In the genomic region with DNA sequence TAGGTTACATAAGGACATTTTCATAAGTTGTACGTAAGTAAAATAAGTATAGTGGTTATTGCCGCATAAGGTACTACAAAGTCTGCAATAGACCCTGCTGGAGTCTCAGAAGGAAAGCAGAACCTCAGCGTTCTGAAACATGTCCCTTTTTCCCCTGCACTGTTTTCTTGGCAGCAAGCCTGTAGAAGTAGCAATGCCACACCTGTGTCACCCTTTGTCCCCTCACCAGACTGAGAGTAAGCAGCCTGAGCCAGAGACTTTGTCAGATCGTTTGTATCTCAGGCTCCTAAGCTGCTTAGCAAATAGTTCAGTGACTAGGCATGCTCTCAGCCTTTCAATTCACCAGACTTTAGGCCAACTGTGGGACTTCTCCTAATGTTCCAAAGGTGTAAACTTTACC, we compare ENCODE assay signal across 26 mouse cellular contexts. TPM values are rescaled to one million over a fixed set of nuclear protein-coding genes. Genes with fewer than 3 reads are reported as not detected.
DNase-seq lines count a peak whose midpoint lies in the region; ATAC-seq lines count a peak whose summit lies in the region.
"Had no signal": no experiment of that assay in that cellular context is flagged by ENCODE, and none has a peak within 500 bp of the region (broad histone marks: within the 10 kb centered on the region; RNA-seq: fewer than 3 reads in every experiment).

No protein-coding gene starts in this region.

- ATAC-seq in embryonic facial prominence, embryonic 14.5 days (ENCODE audit: low read depth) = peak; percentile 61; the same call in 1 of the 2 replicates
- ATAC-seq in kidney, embryonic 16.5 days (ENCODE audit: low FRiP score, low TSS enrichment) = no peak
- ATAC-seq in intestine, embryonic 15.5 days = peak; percentile 67
- ATAC-seq in stomach, embryonic 14.5 days (ENCODE audit: insufficient number of reproducible peaks, insufficient read depth, low FRiP score, low read depth) = peak; percentile 84
- ATAC-seq: forebrain, embryonic 16.5 days; hindbrain, embryonic 16.5 days had no signal

- no peak overlapping the region for H3K27ac ChIP-seq in embryonic facial prominence, embryonic 14.5 days (replicated peaks; ENCODE audit: low read depth, low read length)
- H3K27ac ChIP-seq in embryonic facial prominence, embryonic 10.5 days (replicated peaks) = no peak overlapping the region
- H3K27ac ChIP-seq in kidney, embryonic 16.5 days (ENCODE audit: low read length) = no peak overlapping the region
- 0 out of 2 replicates have a peak overlapping the region, but pooled peaks have one; percentile 40 for H3K27ac ChIP-seq in intestine, embryonic 15.5 days
- H3K27ac ChIP-seq in stomach, embryonic 14.5 days (ENCODE audit: low read length) = no peak overlapping the region
- H3K27ac ChIP-seq: limb, embryonic 13.5 days; midbrain, embryonic 12.5 days; neural tube, embryonic 15.5 days had no signal

- H3K9ac ChIP-seq in embryonic facial prominence, embryonic 14.5 days (ENCODE audit: low read depth, low read length) = no peak overlapping the region
- no peak overlapping the region for H3K9ac ChIP-seq in kidney, embryonic 16.5 days (replicated peaks; ENCODE audit: low read length)
- H3K9ac ChIP-seq in intestine, embryonic 15.5 days = no peak overlapping the region
- H3K9ac ChIP-seq in stomach, embryonic 14.5 days (replicated peaks; ENCODE audit: low read depth, low read length) = no peak overlapping the region
- H3K9ac ChIP-seq: limb, embryonic 13.5 days; midbrain, embryonic 12.5 days; neural tube, embryonic 15.5 days had no signal

- H3K27me3 ChIP-seq in embryonic facial prominence, embryonic 14.5 days (replicated peaks; ENCODE audit: control insufficient read depth, insufficient read depth, low read length) = no peaks in the 10 kb centered on the region
- no peaks in the 10 kb centered on the region for H3K27me3 ChIP-seq in embryonic facial prominence, embryonic 10.5 days (replicated peaks; ENCODE audit: low read depth, poor library complexity, severe bottlenecking)
- no peaks in the 10 kb centered on the region for H3K27me3 ChIP-seq in kidney, embryonic 16.5 days (ENCODE audit: insufficient read depth, low read length)
- H3K27me3 ChIP-seq in intestine, embryonic 15.5 days (replicated peaks) = no peaks in the 10 kb centered on the region
- H3K27me3 ChIP-seq in stomach, embryonic 14.5 days (ENCODE audit: control insufficient read depth, insufficient read depth, low read length) = no peaks in the 10 kb centered on the region
- H3K27me3 ChIP-seq: midbrain, embryonic 12.5 days; neural tube, embryonic 15.5 days had no signal

- H3K4me1 ChIP-seq in embryonic facial prominence, embryonic 14.5 days (ENCODE audit: control insufficient read depth, insufficient read depth, low read length) = peaks cover 7% of the 10 kb centered on the region
- H3K4me1 ChIP-seq in embryonic facial prominence, embryonic 10.5 days = peaks cover 8% of the 10 kb centered on the region
- H3K4me1 ChIP-seq in kidney, embryonic 16.5 days (ENCODE audit: insufficient read depth, low read length) = 0 out of 2 replicates have a peak, but pooled peaks cover 5% of the 10 kb centered on the region
- H3K4me1 ChIP-seq in intestine, embryonic 15.5 days (replicated peaks) = no peaks in the 10 kb centered on the region
- no peaks in the 10 kb centered on the region for H3K4me1 ChIP-seq in stomach, embryonic 14.5 days (ENCODE audit: control insufficient read depth, insufficient read depth, low read length)
- H3K4me1 ChIP-seq: midbrain, embryonic 12.5 days had no signal

- H3K4me2 ChIP-seq in embryonic facial prominence, embryonic 14.5 days (ENCODE audit: low read depth, low read length) = no peak overlapping the region
- no peak overlapping the region for H3K4me2 ChIP-seq in kidney, embryonic 16.5 days (replicated peaks; ENCODE audit: low read depth, low read length)
- no peak overlapping the region for H3K4me2 ChIP-seq in intestine, embryonic 15.5 days (replicated peaks)
- 0 out of 2 replicates have a peak overlapping the region, but pooled peaks have one; percentile 10 for H3K4me2 ChIP-seq in stomach, embryonic 14.5 days (replicated peaks; ENCODE audit: low read depth, low read length)
- H3K4me2 ChIP-seq: limb, embryonic 13.5 days; midbrain, embryonic 12.5 days; neural tube, embryonic 15.5 days had no signal

- WGBS in embryonic facial prominence, embryonic 14.5 days = 63% methylated on average over 4 of the region's 4 CpGs
- 72% methylated on average over 4 of the region's 4 CpGs for WGBS in embryonic facial prominence, embryonic 10.5 days
- WGBS in kidney, embryonic 16.5 days = 67% methylated on average over 4 of the region's 4 CpGs
- 57% methylated on average over 4 of the region's 4 CpGs for WGBS in intestine, embryonic 15.5 days
- 61% methylated on average over 4 of the region's 4 CpGs for WGBS in stomach, embryonic 14.5 days

- no peak overlapping the region for H3K4me3 ChIP-seq in embryonic facial prominence, embryonic 14.5 days (ENCODE audit: low read depth, low read length)
- H3K4me3 ChIP-seq in embryonic facial prominence, embryonic 10.5 days = no peak overlapping the region
- H3K4me3 ChIP-seq in kidney, embryonic 16.5 days (ENCODE audit: low read length) = no peak overlapping the region
- H3K4me3 ChIP-seq in intestine, embryonic 15.5 days (replicated peaks) = no peak overlapping the region
- no peak overlapping the region for H3K4me3 ChIP-seq in stomach, embryonic 14.5 days (ENCODE audit: low read depth, low read length)
- H3K4me3 ChIP-seq: limb, embryonic 13.5 days; midbrain, embryonic 12.5 days; myocyte; neural tube, embryonic 15.5 days had no signal

- H3K9me3 ChIP-seq in embryonic facial prominence, embryonic 14.5 days (ENCODE audit: control insufficient read depth, low read length) = no peaks in the 10 kb centered on the region
- no peaks in the 10 kb centered on the region for H3K9me3 ChIP-seq in embryonic facial prominence, embryonic 10.5 days
- H3K9me3 ChIP-seq in kidney, embryonic 16.5 days (ENCODE audit: low read length) = no peaks in the 10 kb centered on the region
- H3K9me3 ChIP-seq in intestine, embryonic 15.5 days = no peaks in the 10 kb centered on the region
- H3K9me3 ChIP-seq in stomach, embryonic 14.5 days (ENCODE audit: control insufficient read depth, low read depth, low read length) = no peaks in the 10 kb centered on the region
- H3K9me3 ChIP-seq: limb, embryonic 13.5 days; midbrain, embryonic 12.5 days; neural tube, embryonic 15.5 days had no signal

- DNase-seq in embryonic facial prominence, embryonic 14.5 days (ENCODE audit: low spot score) = peak; percentile 48
- no peak for DNase-seq in embryonic facial prominence, embryonic 10.5 days (ENCODE audit: low spot score)
- peak; percentile 28 to 29 for DNase-seq in kidney, postnatal 36 days
- DNase-seq in embryo, embryonic 9.5 days (ENCODE audit: extremely low spot score) = no peak
- no peak for DNase-seq in c-Kit-positive CD71-positive TER-119-positive erythroid progenitor cells, embryonic 14.5 days (ENCODE audit: low spot score)
- DNase-seq: adrenal gland, adult 2 months; cerebellum, adult 18-20 months; cerebellum, postnatal 36 days; kidney, postnatal 10 days; lung, postnatal 14 days; right cerebral cortex, adult 18-20 months; thymus, postnatal 4 days had no signal

- no peaks in the 10 kb centered on the region for H3K36me3 ChIP-seq in embryonic facial prominence, embryonic 14.5 days (ENCODE audit: control insufficient read depth, insufficient read depth, low read length)
- H3K36me3 ChIP-seq in embryonic facial prominence, embryonic 10.5 days (replicated peaks) = no peaks in the 10 kb centered on the region
- H3K36me3 ChIP-seq in kidney, embryonic 16.5 days (ENCODE audit: insufficient read depth, low read length) = no peaks in the 10 kb centered on the region
- H3K36me3 ChIP-seq in intestine, embryonic 15.5 days = no peaks in the 10 kb centered on the region
- no peaks in the 10 kb centered on the region for H3K36me3 ChIP-seq in stomach, embryonic 14.5 days (ENCODE audit: control insufficient read depth, insufficient read depth, low read length)
- H3K36me3 ChIP-seq: limb, embryonic 13.5 days; midbrain, embryonic 12.5 days; neural tube, embryonic 15.5 days had no signal

RNA-seq across cellular contexts. Expression of gene Gm21985, which starts 20.9 kb away (rescaled TPM):
- not detected in 2 replicates for polyA plus RNA-seq in embryonic facial prominence, embryonic 14.5 days (2014; fragmentation: Nextera tagmentation; extraction: Ambion mirVana)
- not detected in 2 replicates for polyA plus RNA-seq in embryonic facial prominence, embryonic 10.5 days (2016; fragmentation: Nextera tagmentation; extraction: Ambion mirVana)
- not detected in 2 replicates for polyA plus RNA-seq in kidney, embryonic 16.5 days (2015; fragmentation: Nextera tagmentation; extraction: Ambion mirVana)
- not detected in 2 replicates for polyA plus RNA-seq in intestine, embryonic 15.5 days (2015; fragmentation: Nextera tagmentation; extraction: Ambion mirVana)
- not detected in 2 replicates for polyA plus RNA-seq in stomach, embryonic 14.5 days (2014; fragmentation: Nextera tagmentation; extraction: Ambion mirVana)
- polyA plus RNA-seq: adrenal gland, adult 2 months; embryonic facial prominence, embryonic 11.5 days; forebrain, embryonic 16.5 days; gonadal fat pad, adult 2 months; hindbrain, embryonic 16.5 days; limb, embryonic 13.5 days; liver, embryonic 16.5 days; midbrain, embryonic 12.5 days; myocyte; neural tube, embryonic 15.5 days; spleen, adult 2 months; testis, adult 2 months had no signal

RNA-seq across cellular contexts. Expression of gene Slc12a6, which starts 21.4 kb away (rescaled TPM):
- polyA plus RNA-seq in embryonic facial prominence, embryonic 14.5 days (2014; fragmentation: Nextera tagmentation; extraction: Ambion mirVana) = 15.6 and 16.5 TPM in 2 replicates
- polyA plus RNA-seq in embryonic facial prominence, embryonic 10.5 days (2016; fragmentation: Nextera tagmentation; extraction: Ambion mirVana) = 8.2 and 9.7 TPM in 2 replicates
- polyA plus RNA-seq in kidney, embryonic 16.5 days (2015; fragmentation: Nextera tagmentation; extraction: Ambion mirVana) = 9.4 and 12.3 TPM in 2 replicates
- polyA plus RNA-seq in intestine, embryonic 15.5 days (2015; fragmentation: Nextera tagmentation; extraction: Ambion mirVana) = 13.8 TPM in 2 replicates
- 18.9 and 19.9 TPM in 2 replicates for polyA plus RNA-seq in stomach, embryonic 14.5 days (2014; fragmentation: Nextera tagmentation; extraction: Ambion mirVana)

RNA-seq across cellular contexts. Expression of gene Nop10, which starts 25.3 kb away (rescaled TPM):
- 186 and 203 TPM in 2 replicates for polyA plus RNA-seq in embryonic facial prominence, embryonic 14.5 days (2014; fragmentation: Nextera tagmentation; extraction: Ambion mirVana)
- 220 and 238 TPM in 2 replicates for polyA plus RNA-seq in embryonic facial prominence, embryonic 10.5 days (2016; fragmentation: Nextera tagmentation; extraction: Ambion mirVana)
- polyA plus RNA-seq in kidney, embryonic 16.5 days (2015; fragmentation: Nextera tagmentation; extraction: Ambion mirVana) = 225 and 243 TPM in 2 replicates
- polyA plus RNA-seq in intestine, embryonic 15.5 days (2015; fragmentation: Nextera tagmentation; extraction: Ambion mirVana) = 256 and 271 TPM in 2 replicates
- polyA plus RNA-seq in stomach, embryonic 14.5 days (2014; fragmentation: Nextera tagmentation; extraction: Ambion mirVana) = 197 and 199 TPM in 2 replicates

RNA-seq across cellular contexts. Expression of gene Nutm1, which starts 28.0 kb away (rescaled TPM):
- polyA plus RNA-seq in embryonic facial prominence, embryonic 14.5 days (2014; fragmentation: Nextera tagmentation; extraction: Ambion mirVana) = not detected in 2 replicates
- polyA plus RNA-seq in embryonic facial prominence, embryonic 10.5 days (2016; fragmentation: Nextera tagmentation; extraction: Ambion mirVana) = 0.10 TPM in 1 of 2 replicates, not detected in the other
- 0.04 and 0.05 TPM in 2 replicates for polyA plus RNA-seq in kidney, embryonic 16.5 days (2015; fragmentation: Nextera tagmentation; extraction: Ambion mirVana)
- polyA plus RNA-seq in intestine, embryonic 15.5 days (2015; fragmentation: Nextera tagmentation; extraction: Ambion mirVana) = not detected in 2 replicates
- polyA plus RNA-seq in stomach, embryonic 14.5 days (2014; fragmentation: Nextera tagmentation; extraction: Ambion mirVana) = not detected in 2 replicates
- polyA plus RNA-seq: adrenal gland, adult 2 months; embryonic facial prominence, embryonic 11.5 days; forebrain, embryonic 16.5 days; limb, embryonic 13.5 days; liver, embryonic 16.5 days; midbrain, embryonic 12.5 days; myocyte; neural tube, embryonic 15.5 days; spleen, adult 2 months had no signal

RNA-seq across cellular contexts. Expression of gene Lpcat4, which starts 47.8 kb away (rescaled TPM):
- 17.5 and 19.3 TPM in 2 replicates for polyA plus RNA-seq in embryonic facial prominence, embryonic 14.5 days (2014; fragmentation: Nextera tagmentation; extraction: Ambion mirVana)
- 13.1 and 14.0 TPM in 2 replicates for polyA plus RNA-seq in embryonic facial prominence, embryonic 10.5 days (2016; fragmentation: Nextera tagmentation; extraction: Ambion mirVana)
- 28.0 and 30.0 TPM in 2 replicates for polyA plus RNA-seq in kidney, embryonic 16.5 days (2015; fragmentation: Nextera tagmentation; extraction: Ambion mirVana)
- polyA plus RNA-seq in intestine, embryonic 15.5 days (2015; fragmentation: Nextera tagmentation; extraction: Ambion mirVana) = 22.8 and 23.8 TPM in 2 replicates
- 23.0 and 26.4 TPM in 2 replicates for polyA plus RNA-seq in stomach, embryonic 14.5 days (2014; fragmentation: Nextera tagmentation; extraction: Ambion mirVana)

Comparison
In these comparisons a context has a peak if more than half of its experiments do, and no peak if none do; other contexts are left out.
1. DNase-seq: peak in embryonic facial prominence, embryonic 14.5 days (single experiment) and kidney, postnatal 36 days (2 of 2); none in embryonic facial prominence, embryonic 10.5 days (single experiment), embryo, embryonic 9.5 days (single experiment) and c-Kit-positive CD71-positive TER-119-positive erythroid progenitor cells, embryonic 14.5 days (single experiment).